8 mouse cellular contexts compared by ENCODE assay signal in the genomic region with DNA sequence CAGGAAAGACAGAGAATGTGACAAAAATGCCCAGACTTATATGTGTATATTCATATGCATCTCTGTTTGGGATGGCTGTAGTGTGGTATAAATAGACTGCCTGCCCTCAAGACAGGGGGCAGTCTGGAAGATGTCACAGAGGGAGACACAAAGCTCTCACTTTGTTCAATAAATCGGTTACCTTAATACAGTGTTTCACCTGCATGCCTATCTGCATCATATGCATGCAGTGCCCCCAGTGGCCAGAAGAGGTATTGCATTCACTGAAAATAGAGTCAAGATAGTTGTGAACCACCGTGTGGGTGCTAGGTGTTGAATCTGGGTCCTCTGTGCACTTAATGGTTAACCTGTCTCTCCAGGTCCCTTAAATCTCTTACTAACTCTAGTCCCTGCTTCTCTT. TPM values are rescaled to one million over a fixed set of nuclear protein-coding genes. Genes with fewer than 3 reads are reported as not detected.
DNase-seq lines count a peak whose midpoint lies in the region; ATAC-seq lines count a peak whose summit lies in the region.

No protein-coding gene starts in this region.

- no peaks in the 10 kb centered on the region for H3K4me1 ChIP-seq in neural tube, embryonic 14.5 days (ENCODE audit: control insufficient read depth, insufficient read depth, low read length)

- H3K27ac ChIP-seq in neural tube, embryonic 14.5 days (ENCODE audit: low read depth, low read length), result no peak overlapping the region

- H3K27me3 ChIP-seq in neural tube, embryonic 14.5 days (ENCODE audit: control insufficient read depth, insufficient read depth, low read length), result no peaks in the 10 kb centered on the region

- H3K4me2 ChIP-seq in neural tube, embryonic 14.5 days (ENCODE audit: low read depth, low read length), result no peak overlapping the region

- ATAC-seq in neural tube, embryonic 14.5 days (ENCODE audit: low read depth), result peak; percentile 67

- 51% methylated on average over 2 of the region's 2 CpGs for WGBS in neural tube, embryonic 14.5 days

- no peaks in the 10 kb centered on the region for H3K9me3 ChIP-seq in neural tube, embryonic 14.5 days (ENCODE audit: control insufficient read depth, low read length)

- H3K9ac ChIP-seq in neural tube, embryonic 14.5 days (replicated peaks; ENCODE audit: low read depth, low read length), result no peak overlapping the region

- H3K36me3 ChIP-seq in neural tube, embryonic 14.5 days (ENCODE audit: control insufficient read depth, insufficient read depth, low read length), result peaks cover 46% of the 10 kb centered on the region; the same call in 1 of the 2 replicates

- DNase-seq in CD4-positive, CD25-positive, alpha-beta regulatory T cell, adult 2 months (ENCODE audit: low read depth, low spot score), result peak; percentile 87
- peak; percentile 42 for DNase-seq in adipocyte (ENCODE audit: low spot score)
- DNase-seq in embryo, embryonic 10 days (ENCODE audit: low spot score), result peak; percentile 70
- peak; percentile 24 to 47 for DNase-seq in heart, adult 9 months (ENCODE audit: low spot score in 2 of 2)
- DNase-seq in kidney, postnatal 25 days, result peak; percentile 64 to 88
- peak; percentile 29 to 65 for DNase-seq in lung, adult 18-20 months
- peak; percentile 72 for DNase-seq in thymus, postnatal 0 days (ENCODE audit: low spot score)

- H3K4me3 ChIP-seq in neural tube, embryonic 14.5 days (ENCODE audit: low read depth, low read length), result no peak overlapping the region

RNA-seq across cellular contexts. Expression of gene Psma2, which starts 5.7 kb away (rescaled TPM):
- 174 and 181 TPM in 2 replicates for polyA plus RNA-seq in neural tube, embryonic 14.5 days (2014; fragmentation: Nextera tagmentation; extraction: Ambion mirVana)
- polyA plus RNA-seq in thymus, postnatal 0 days (2015; fragmentation: Nextera tagmentation; extraction: Ambion mirVana), result 288 and 296 TPM in 2 replicates

RNA-seq across cellular contexts. Expression of gene Mrpl32, which starts 5.8 kb away (rescaled TPM):
- 127 and 130 TPM in 2 replicates for polyA plus RNA-seq in neural tube, embryonic 14.5 days (2014; fragmentation: Nextera tagmentation; extraction: Ambion mirVana)
- polyA plus RNA-seq in thymus, postnatal 0 days (2015; fragmentation: Nextera tagmentation; extraction: Ambion mirVana), result 153 and 164 TPM in 2 replicates

RNA-seq across cellular contexts. Expression of gene AW209491, which starts 11.2 kb away (rescaled TPM):
- 46.0 and 47.3 TPM in 2 replicates for polyA plus RNA-seq in neural tube, embryonic 14.5 days (2014; fragmentation: Nextera tagmentation; extraction: Ambion mirVana)
- polyA plus RNA-seq in thymus, postnatal 0 days (2015; fragmentation: Nextera tagmentation; extraction: Ambion mirVana), result 18.7 and 19.9 TPM in 2 replicates

Comparison
In these comparisons a context has a peak if more than half of its experiments do, and no peak if none do; other contexts are left out.
1. DNase-seq: peak in every context shown above with its lines; median percentile 87 in CD4-positive, CD25-positive, alpha-beta regulatory T cell, adult 2 months; 76 in kidney, postnatal 25 days; 72 in thymus, postnatal 0 days; 70 in embryo, embryonic 10 days; 47 in lung, adult 18-20 months; 42 in adipocyte; 36 in heart, adult 9 months.